Mouse (Mus musculus) kidney, postnatal 0 days (tissue): ENCODE results near the gene Tmem97. TPM values are rescaled to one million over a fixed set of nuclear protein-coding genes. Genes with fewer than 3 reads are reported as not detected.

Source experiments
- ATAC-seq: fragments of 200-750 bp; cut with Nextera tagmentation; replicated peaks from 2 replicates; pipeline ENCODE4 v1.8.0; 2017; ENCODE audit warnings: low read depth, moderate number of reproducible peaks, moderate TSS enrichment, moderate library complexity; ENCODE audit not compliant: low FRiP score
- DNase-seq: peaks from one replicate; pipeline ENCODE4 v3.0.0-alpha.2; 2016; ENCODE audit warnings: low spot score
- H3K27ac ChIP-seq: fragments of 300-500 bp; sonication (generic); 2 replicates; pipeline ENCODE4 v1.5.1; 2014; ENCODE audit warnings: mild to moderate bottlenecking
- H3K27me3 ChIP-seq: fragments of 300-500 bp; sonication (generic); 2 replicates; pipeline ENCODE4 v1.6.1; 2014; ENCODE audit warnings: low read length, mixed read lengths; ENCODE audit not compliant: insufficient read depth
- H3K36me3 ChIP-seq: fragments of 300-500 bp; sonication (generic); 2 replicates; pipeline ENCODE4 v1.6.1; 2014; ENCODE audit warnings: low read length, mixed read lengths; ENCODE audit not compliant: insufficient read depth
- H3K4me1 ChIP-seq: fragments of 300-500 bp; sonication (generic); replicated peaks from 2 replicates; pipeline ENCODE4 v1.6.1; 2014; ENCODE audit warnings: antibody characterized with exemption, low read length, mixed read lengths; ENCODE audit not compliant: insufficient read depth
- H3K4me2 ChIP-seq: fragments of 300-500 bp; sonication (generic); 2 replicates; pipeline ENCODE4 v1.6.1; 2014; ENCODE audit warnings: mild to moderate bottlenecking, low read length, moderate library complexity, mixed read lengths
- H3K4me3 ChIP-seq: fragments of 300-500 bp; sonication (generic); replicated peaks from 2 replicates; pipeline ENCODE4 v1.5.1; 2014; ENCODE audit warnings: low read depth, low read length
- H3K9ac ChIP-seq: fragments of 300-500 bp; sonication (generic); 2 replicates; pipeline ENCODE4 v1.6.1; 2014; ENCODE audit warnings: low read depth, low read length
- H3K9me3 ChIP-seq: fragments of 300-500 bp; sonication (generic); replicated peaks from 2 replicates; pipeline ENCODE4 v1.6.1; 2016; ENCODE audit warnings: low read length, inconsistent platforms, mixed read lengths
- CTCF ChIP-seq: IDR thresholded peaks from 2 replicates; pipeline ENCODE4 v1.5.1; 2016; ENCODE audit warnings: antibody characterized with exemption, low read depth, mild to moderate bottlenecking, moderate library complexity
- WGBS: fragments of 180-500 bp; shearing (Covaris S2); extraction: QIAGEN DNeasy Blood & Tissue Kit; methylation state at CpG from one replicate; pipeline ENCODE4 v1.1.7; 2014; 5-methylcytosine and 5-hydroxymethylcytosine counted together
- polyA plus RNA-seq: library from polyadenylated mRNA; unstranded; fragments of >200 nt; fragmentation: Nextera tagmentation; extraction: Ambion mirVana; gene quantifications from 2 replicates; pipeline ENCODE4 v1.2.1, GENCODE M21; 2015

Gene Tmem97
- polyA plus RNA-seq, 1 experiment from 2014 or later, result 61.0 TPM

GRCm38 (mm10) chr11:78556070-78556469 is 5.5 kb upstream of the Tmem97 start:
- no peak for DNase-seq
- TF ChIP-seq CTCF, result no peak
- no peak overlapping the region for H3K4me3 ChIP-seq
- no peaks in the 10 kb centered on the region for H3K27me3 ChIP-seq
- no peak overlapping the region for H3K9ac ChIP-seq
- H3K4me2 ChIP-seq, result no peak overlapping the region
- no peaks in the 10 kb centered on the region for H3K36me3 ChIP-seq
- H3K27ac ChIP-seq, result no peak overlapping the region
- 79% methylated on average over 4 of the region's 4 CpGs for WGBS
- ATAC-seq, result no peak
- no peaks in the 10 kb centered on the region; the same call in 1 of the 2 replicates for H3K4me1 ChIP-seq
- H3K9me3 ChIP-seq, result no peaks in the 10 kb centered on the region

- H3K27ac ChIP-seq, result no peak overlapping the region
- no peaks in the 10 kb centered on the region for H3K9me3 ChIP-seq
- WGBS, result 75% methylated on average over 3 of the region's 3 CpGs
- H3K4me2 ChIP-seq, result no peak overlapping the region
- no peak for TF ChIP-seq CTCF
- ATAC-seq, result no peak
- H3K9ac ChIP-seq, result no peak overlapping the region
- DNase-seq, result no peak
- H3K4me3 ChIP-seq, result no peak overlapping the region
- no peaks in the 10 kb centered on the region for H3K27me3 ChIP-seq
- H3K4me1 ChIP-seq, result no peaks in the 10 kb centered on the region; the same call in 1 of the 2 replicates
- no peaks in the 10 kb centered on the region for H3K36me3 ChIP-seq
These were observed 5.0 kb upstream of the Tmem97 start for GRCm38 (mm10) chr11:78555623-78556022.

GRCm38 (mm10) chr11:78551059-78551398 is 452 bp upstream of the Tmem97 start:
- no peak overlapping the region for H3K27ac ChIP-seq
- 34% methylated on average over 6 of the region's 6 CpGs for WGBS
- H3K4me3 ChIP-seq, result peak overlapping the region; percentile 53
- peaks cover 9% of the 10 kb centered on the region; the same call in 1 of the 2 replicates for H3K4me1 ChIP-seq
- DNase-seq (no peak), ATAC-seq (peak; percentile 3; the same call in 1 of the 2 replicates)
- H3K36me3 ChIP-seq, result no peaks in the 10 kb centered on the region
- H3K9me3 ChIP-seq, result no peaks in the 10 kb centered on the region
- no peak for TF ChIP-seq CTCF
- H3K27me3 ChIP-seq, result no peaks in the 10 kb centered on the region
- H3K4me2 ChIP-seq, result peak overlapping the region; percentile 83
- H3K9ac ChIP-seq, result peak overlapping the region; percentile 36; the same call in 1 of the 2 replicates

GRCm38 (mm10) chr11:78549491-78549987 is 1.0 kb downstream of the Tmem97 start:
- H3K36me3 ChIP-seq, result no peaks in the 10 kb centered on the region
- TF ChIP-seq CTCF, result no peak
- H3K4me3 ChIP-seq, result peak overlapping the region; percentile 53
- DNase-seq (no peak), ATAC-seq (no peak)
- H3K27me3 ChIP-seq, result no peaks in the 10 kb centered on the region
- WGBS, result 5% methylated on average over 5 of the region's 5 CpGs
- H3K4me1 ChIP-seq, result peaks cover 9% of the 10 kb centered on the region; the same call in 1 of the 2 replicates
- H3K9me3 ChIP-seq, result no peaks in the 10 kb centered on the region
- no peak overlapping the region for H3K27ac ChIP-seq
- H3K4me2 ChIP-seq, result peak overlapping the region; percentile 83
- no peak overlapping the region; the same call in 1 of the 2 replicates for H3K9ac ChIP-seq

GRCm38 (mm10) chr11:78547718-78548460 is 2.7 kb downstream of the Tmem97 start:
- WGBS, result 83% methylated on average over 2 of the region's 2 CpGs
- Histone ChIP-seq H3K27ac (no peak overlapping the region), H3K27me3 (no peaks in the 10 kb centered on the region), H3K9ac (no peak overlapping the region), H3K36me3 (peaks cover 6% of the 10 kb centered on the region; the same call in 1 of the 2 replicates), H3K4me3 (no peak overlapping the region), H3K4me1 (peaks cover 9% of the 10 kb centered on the region; the same call in 1 of the 2 replicates), H3K4me2 (no peak overlapping the region), H3K9me3 (no peaks in the 10 kb centered on the region)
- no peak for DNase-seq
- no peak for TF ChIP-seq CTCF
- ATAC-seq, result no peak

- H3K27me3 ChIP-seq, result no peaks in the 10 kb centered on the region
- no peak overlapping the region for H3K4me3 ChIP-seq
- H3K27ac ChIP-seq, result no peak overlapping the region
- no peak for TF ChIP-seq CTCF
- H3K4me1 ChIP-seq, result peaks cover 9% of the 10 kb centered on the region; the same call in 1 of the 2 replicates
- 66% methylated on average over 8 of the region's 8 CpGs for WGBS
- peaks cover 15% of the 10 kb centered on the region; the same call in 1 of the 2 replicates for H3K36me3 ChIP-seq
- ATAC-seq (no peak), DNase-seq (no peak)
- no peaks in the 10 kb centered on the region for H3K9me3 ChIP-seq
- no peak overlapping the region for H3K9ac ChIP-seq
- no peak overlapping the region for H3K4me2 ChIP-seq
These were observed 5.4 kb downstream of the Tmem97 start for GRCm38 (mm10) chr11:78545181-78545580.
